27 mouse cellular contexts compared by ENCODE assay signal in the genomic region with DNA sequence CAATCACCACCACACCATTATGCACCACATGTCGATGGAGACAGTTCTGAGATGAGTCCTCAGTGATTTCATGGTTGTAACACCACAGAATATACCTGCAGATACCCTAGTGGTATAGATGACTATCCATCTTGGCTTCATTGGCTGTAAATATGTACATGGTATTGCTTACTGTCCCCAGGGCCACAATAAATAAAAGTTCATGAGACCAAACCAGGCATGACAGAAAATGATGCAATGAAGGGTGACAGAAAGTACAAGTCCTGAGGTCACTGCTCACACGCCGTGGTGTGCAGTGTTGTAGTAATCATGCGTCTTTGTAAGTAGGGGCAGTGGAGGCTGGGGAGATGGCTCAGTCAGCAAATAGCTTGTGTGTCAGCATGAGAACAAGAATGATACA.
"Had no signal": no experiment of that assay in that cellular context is flagged by ENCODE, and none has a peak within 500 bp of the region (broad histone marks: within the 10 kb centered on the region; RNA-seq: fewer than 3 reads in every experiment).

No protein-coding gene starts in this region.

- H3K4me3 ChIP-seq: embryonic facial prominence, embryonic 10.5 days; embryonic facial prominence, embryonic 12.5 days; embryonic facial prominence, embryonic 13.5 days; embryonic facial prominence, embryonic 15.5 days; erythroblast, embryonic 14.5 days; forebrain, embryonic 10.5 days; forebrain, embryonic 12.5 days; forebrain, embryonic 13.5 days; forebrain, embryonic 15.5 days; gastrocnemius, adult 2 months had no signal

- H3K27me3 ChIP-seq: embryonic facial prominence, embryonic 12.5 days; embryonic facial prominence, embryonic 13.5 days; embryonic facial prominence, embryonic 15.5 days; forebrain, embryonic 12.5 days; forebrain, embryonic 13.5 days; forebrain, embryonic 15.5 days had no signal

- H3K4me1 ChIP-seq: embryonic facial prominence, embryonic 10.5 days; embryonic facial prominence, embryonic 12.5 days; embryonic facial prominence, embryonic 13.5 days; embryonic facial prominence, embryonic 15.5 days; forebrain, embryonic 10.5 days; forebrain, embryonic 12.5 days had no signal

- H3K9ac ChIP-seq: embryonic facial prominence, embryonic 12.5 days; embryonic facial prominence, embryonic 13.5 days; embryonic facial prominence, embryonic 15.5 days; forebrain, embryonic 12.5 days; forebrain, embryonic 13.5 days; forebrain, embryonic 15.5 days; forebrain, postnatal 0 days had no signal

- H3K4me2 ChIP-seq: embryonic facial prominence, embryonic 12.5 days; embryonic facial prominence, embryonic 13.5 days; embryonic facial prominence, embryonic 15.5 days; forebrain, embryonic 12.5 days; forebrain, embryonic 13.5 days; forebrain, embryonic 15.5 days had no signal

- H3K9me3 ChIP-seq: embryonic facial prominence, embryonic 12.5 days; embryonic facial prominence, embryonic 13.5 days; embryonic facial prominence, embryonic 15.5 days; forebrain, embryonic 10.5 days; forebrain, embryonic 12.5 days; forebrain, embryonic 15.5 days had no signal

- H3K27ac ChIP-seq: embryonic facial prominence, embryonic 10.5 days; embryonic facial prominence, embryonic 12.5 days; embryonic facial prominence, embryonic 13.5 days; embryonic facial prominence, embryonic 15.5 days; forebrain, embryonic 10.5 days; forebrain, embryonic 12.5 days; forebrain, embryonic 13.5 days; gastrocnemius, adult 2 months had no signal

- DNase-seq: cerebellum, adult 2 months; cerebellum, adult 8-10 months; cerebellum, adult 9-10 months; cerebellum, adult 9-11 months; cerebellum, postnatal 10 days; cerebellum, postnatal 14 days; cerebellum, postnatal 25 days; cerebellum, postnatal 36 days; embryo, embryonic 11 days; forebrain, postnatal 0 days; gastrocnemius, adult 2 months; gastrocnemius, postnatal 10 days; gastrocnemius, postnatal 14 days; gastrocnemius, postnatal 25 days; gastrocnemius, postnatal 36 days; heart, adult 11 months; heart, adult 18-20 months had no signal

- H3K36me3 ChIP-seq: embryonic facial prominence, embryonic 10.5 days; embryonic facial prominence, embryonic 12.5 days; embryonic facial prominence, embryonic 15.5 days; forebrain, embryonic 10.5 days had no signal

- ATAC-seq: forebrain, embryonic 14.5 days; forebrain, postnatal 0 days had no signal
